Mouse (Mus musculus) heart, adult 2 months (tissue): Measurements from ENCODE around the gene Ufc1.
A peak's percentile ranks its signal among the peaks of the same experiment; 100 is the strongest.

Source experiments
- CTCF ChIP-seq: fragments of 200-600 bp; IDR thresholded peaks from 2 replicates; pipeline ENCODE4 v1.8.1; 2022; ENCODE audit warnings: antibody characterized with exemption, mild to moderate bottlenecking, moderate library complexity
- EP300 ChIP-seq: fragments of 200-500 bp; IDR thresholded peaks from 2 replicates; pipeline ENCODE4 v1.6.1; 2011; ENCODE audit warnings: low read depth, low read length, control low read depth; ENCODE audit not compliant: insufficient read depth
- POLR2A ChIP-seq: fragments of 200-500 bp; IDR thresholded peaks from 2 replicates; pipeline ENCODE4 v1.6.1; 2011; ENCODE audit warnings: mild to moderate bottlenecking, low read depth, low read length, control low read depth; ENCODE audit not compliant: insufficient read depth

DNA sequence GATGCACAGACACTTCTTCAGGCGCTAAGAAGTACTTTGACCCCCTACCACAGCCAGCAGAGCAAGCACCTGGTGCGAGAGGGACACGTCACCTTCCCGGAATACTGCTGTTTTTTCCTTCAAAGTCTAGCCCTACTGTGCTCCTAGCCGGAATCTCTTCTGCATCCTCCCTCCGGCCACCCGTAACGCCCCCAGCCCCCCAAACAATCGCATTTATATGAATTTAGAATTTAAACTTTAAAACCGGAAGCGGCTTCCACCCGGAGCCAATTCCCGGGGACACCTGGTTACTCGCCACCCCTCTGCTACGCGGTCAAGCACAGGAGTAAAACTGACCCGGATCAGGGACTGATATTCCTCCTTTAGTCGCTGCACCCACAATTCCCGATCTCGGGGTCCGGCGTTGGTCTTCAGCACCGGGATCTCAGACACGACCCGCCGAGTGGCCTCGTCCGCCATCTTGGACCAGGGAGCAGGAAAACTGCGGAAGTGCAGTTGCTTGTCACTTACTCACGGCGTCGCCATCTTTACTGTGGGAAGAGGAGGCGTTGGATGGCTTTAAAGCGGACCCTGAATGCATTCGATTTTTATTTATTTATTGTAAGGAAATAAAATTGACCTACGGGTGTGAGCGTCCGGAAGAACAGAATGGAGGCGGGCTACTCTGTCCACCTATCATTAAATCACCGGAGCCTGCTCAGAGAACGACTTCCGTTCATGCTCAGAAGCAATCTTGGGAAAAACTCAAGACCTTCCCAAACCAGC is at the start of gene Ufc1:
- peak; percentile 64 for TF ChIP-seq CTCF
- TF ChIP-seq EP300: peak; percentile 76
- peak; percentile 60 for TF ChIP-seq POLR2A
